Mouse (Mus musculus) myocyte (in vitro differentiated cells): ENCODE results near the gene Rpl27.

Experiments
- CEBPB ChIP-seq: IDR thresholded peaks from 2 replicates; pipeline ENCODE4 v1.6.1; 2011; ENCODE audit warnings: mild to moderate bottlenecking, moderate library complexity; ENCODE audit not compliant: poor library complexity, insufficient read depth, severe bottlenecking
- POLR2A ChIP-seq: IDR thresholded peaks from one replicate; pipeline ENCODE4 v1.6.1; 2011; ENCODE audit warnings: low read depth, mild to moderate bottlenecking, control low read depth, moderate library complexity; ENCODE audit not compliant: insufficient read length
- REST ChIP-seq: IDR thresholded peaks from one replicate; pipeline ENCODE4 v1.6.1; 2011; ENCODE audit warnings: mild to moderate bottlenecking, control low read depth, moderate library complexity; ENCODE audit not compliant: insufficient read depth, insufficient read length

DNA sequence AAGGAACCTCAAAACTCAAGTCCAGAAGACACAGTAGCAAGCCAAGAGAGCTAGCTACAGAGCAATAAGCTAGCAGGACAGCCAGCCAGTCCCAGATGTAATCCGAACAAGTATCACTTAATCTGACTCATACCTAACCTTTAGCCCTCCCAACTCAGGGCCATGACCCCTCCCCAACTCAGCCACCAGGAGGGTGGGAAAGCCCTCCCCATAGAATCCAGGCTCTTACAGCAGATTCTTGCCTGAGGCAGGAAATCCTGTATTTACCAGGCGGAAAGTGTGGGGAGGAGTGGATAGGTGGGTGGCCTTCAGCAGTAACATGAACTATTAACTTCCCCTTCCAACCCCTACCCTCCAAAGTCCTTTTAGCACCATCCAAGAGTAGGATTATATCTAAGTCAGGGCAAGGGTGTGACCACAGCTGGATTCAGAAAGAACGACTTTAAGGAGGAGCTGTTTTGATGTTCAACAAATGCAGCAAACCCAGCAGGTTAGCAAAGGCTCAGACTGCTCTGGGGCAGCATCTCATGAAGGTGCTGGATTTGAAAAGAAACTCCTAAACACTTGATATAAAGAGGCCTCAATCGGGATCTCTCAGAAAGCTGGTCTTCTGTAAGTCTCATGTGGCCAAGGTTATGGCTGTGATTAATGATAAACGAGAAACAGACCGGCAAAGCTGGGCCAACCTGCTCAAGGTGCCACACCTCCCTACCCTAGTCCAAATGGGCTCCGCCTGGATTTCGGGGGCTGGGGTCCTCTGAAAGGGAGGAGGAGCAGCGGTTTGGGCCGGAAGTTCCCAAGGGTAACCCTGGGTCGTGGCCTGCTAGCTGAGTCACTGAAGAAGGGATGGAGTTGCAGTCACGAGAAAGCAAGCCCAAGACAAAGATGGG, 22.4 kb downstream of the Rpl27 start, which contains the start of gene Rnd2:
- TF ChIP-seq REST (no peak), POLR2A (no peak), CEBPB (no peak)
